In genomic region chr1:164210899-164211298, GRCm38 (mm10) we compare ENCODE assay signal across 20 mouse cellular contexts. TPM values are rescaled to one million over a fixed set of nuclear protein-coding genes. Genes with fewer than 3 reads are reported as not detected.
DNase-seq lines count a peak whose midpoint lies in the region; TF ChIP-seq lines count a peak whose summit lies in the region.
"Had no signal": no experiment of that assay in that cellular context is flagged by ENCODE, and none has a peak within 500 bp of the region (broad histone marks: within the 10 kb centered on the region; RNA-seq: fewer than 3 reads in every experiment).

No protein-coding gene starts in this region.

- no peak overlapping the region for H3K9ac ChIP-seq in liver, adult 2 months (ENCODE audit: low read depth, low read length)
- H3K9ac ChIP-seq: embryonic facial prominence, embryonic 12.5 days; forebrain, embryonic 15.5 days; heart, embryonic 15.5 days; hindbrain, embryonic 13.5 days had no signal

- 70% methylated on average over 4 of the region's 4 CpGs for WGBS in kidney, adult 2 months
- 29% methylated on average over 4 of the region's 4 CpGs for WGBS in liver, adult 2 months
- WGBS in small intestine, adult 2 months = 32% methylated on average over 4 of the region's 4 CpGs

- no peaks in the 10 kb centered on the region for H3K36me3 ChIP-seq in kidney, adult 2 months (ENCODE audit: control insufficient read depth, insufficient read depth, low read length)
- peaks cover 68% of the 10 kb centered on the region for H3K36me3 ChIP-seq in liver, adult 2 months (ENCODE audit: control insufficient read depth, insufficient read depth, low read length)
- H3K36me3 ChIP-seq in small intestine, adult 2 months (ENCODE audit: control insufficient read depth, insufficient read depth, low read length) = no peaks in the 10 kb centered on the region
- H3K36me3 ChIP-seq: embryonic facial prominence, embryonic 12.5 days; forebrain, embryonic 15.5 days; G1E; heart, embryonic 15.5 days; hindbrain, embryonic 13.5 days had no signal

- no peaks in the 10 kb centered on the region for H3K4me1 ChIP-seq in kidney, adult 2 months (ENCODE audit: control insufficient read depth, insufficient read depth, low read length)
- H3K4me1 ChIP-seq in liver, adult 2 months (ENCODE audit: control insufficient read depth, insufficient read depth, low read length) = peaks cover 10% of the 10 kb centered on the region
- H3K4me1 ChIP-seq in small intestine, adult 2 months (ENCODE audit: control insufficient read depth, insufficient read depth, insufficient read length, low read length) = peaks cover 17% of the 10 kb centered on the region; the same call in 1 of the 2 replicates
- H3K4me1 ChIP-seq: embryonic facial prominence, embryonic 12.5 days; forebrain, embryonic 15.5 days; heart, embryonic 15.5 days had no signal

- H3K79me2 ChIP-seq in liver, adult 2 months (ENCODE audit: control insufficient read depth, insufficient read depth, low read length) = no peaks in the 10 kb centered on the region; the same call in 1 of the 2 replicates

- no peak for TF ChIP-seq CTCF in kidney, adult 2 months (conservative IDR thresholded peaks at IDR 0.05; ENCODE audit: insufficient read depth, insufficient read length, low read depth, low read length)
- TF ChIP-seq CTCF in liver, adult 2 months (IDR thresholded peaks at IDR 0.05; ENCODE audit: low read depth, low read length) = no peak
- no peak for TF ChIP-seq CTCF in small intestine, adult 2 months (IDR thresholded peaks at IDR 0.05; ENCODE audit: extremely low read depth, insufficient read length, insufficient replicate concordance, low read depth, low read length)

- peak; percentile 36 for DNase-seq in kidney, adult 2 months
- no peak for DNase-seq in kidney, adult 18-20 months
- DNase-seq in liver, adult 2 months (ENCODE audit: extremely low read depth, low read depth, low spot score) = peak; percentile 72
- no peak for DNase-seq in liver
- DNase-seq in adrenal gland, adult 8-10 months = no peak
- no peak for DNase-seq in right cerebral cortex, adult 18-20 months
- DNase-seq: adrenal gland, postnatal 14 days; B cell, adult 2 months; cerebellum, adult 11-12 months; cerebellum, adult 9-10 months; cerebellum, postnatal 25 days; gastrocnemius, postnatal 10 days; heart, adult 2 months; heart, postnatal 14 days had no signal

- TF ChIP-seq POLR2A in kidney, adult 2 months (IDR thresholded peaks at IDR 0.05; ENCODE audit: low read depth, low read length) = no peak
- no peak for TF ChIP-seq POLR2A in liver, adult 2 months (IDR thresholded peaks at IDR 0.05; ENCODE audit: extremely low read depth, insufficient read depth, low read length)
- no peak for TF ChIP-seq POLR2A in small intestine, adult 2 months (IDR thresholded peaks at IDR 0.05; ENCODE audit: low read depth, low read length)

- H3K27me3 ChIP-seq in kidney, adult 2 months (replicated peaks; ENCODE audit: control insufficient read depth, insufficient read depth, low read length) = no peaks in the 10 kb centered on the region
- no peaks in the 10 kb centered on the region for H3K27me3 ChIP-seq in liver, adult 2 months (ENCODE audit: control insufficient read depth, insufficient read depth, low read length)
- no peaks in the 10 kb centered on the region for H3K27me3 ChIP-seq in small intestine, adult 2 months (ENCODE audit: control insufficient read depth, insufficient read depth, low read length)
- H3K27me3 ChIP-seq: embryonic facial prominence, embryonic 12.5 days; forebrain, embryonic 15.5 days; heart, embryonic 15.5 days; hindbrain, embryonic 13.5 days had no signal

- H3K4me3 ChIP-seq in kidney, adult 2 months (ENCODE audit: insufficient read depth, low read depth, low read length) = no peak overlapping the region
- H3K4me3 ChIP-seq in liver, adult 2 months (ENCODE audit: insufficient read depth, low read depth, low read length) = no peak overlapping the region
- no peak overlapping the region for H3K4me3 ChIP-seq in small intestine, adult 2 months (ENCODE audit: low read depth, low read length)
- H3K4me3 ChIP-seq: embryonic facial prominence, embryonic 12.5 days; forebrain, embryonic 15.5 days; heart, adult 2 months; heart, embryonic 15.5 days; hindbrain, embryonic 13.5 days had no signal

- H3K27ac ChIP-seq in kidney, adult 2 months (ENCODE audit: insufficient read depth, low read depth, low read length) = no peak overlapping the region
- peak overlapping the region; percentile 78 for H3K27ac ChIP-seq in liver, adult 2 months (replicated peaks; ENCODE audit: insufficient read depth, low read depth, low read length)
- peak overlapping the region; percentile 37; the same call in 1 of the 2 replicates for H3K27ac ChIP-seq in small intestine, adult 2 months (ENCODE audit: insufficient read depth, low read depth, low read length)
- H3K27ac ChIP-seq: embryonic facial prominence, embryonic 12.5 days; forebrain, embryonic 15.5 days; heart, adult 2 months; heart, embryonic 15.5 days; hindbrain, embryonic 13.5 days had no signal

RNA-seq across cellular contexts. Expression of gene Slc19a2, which starts 37.9 kb away (rescaled TPM):
- 11.2 and 12.8 TPM in 2 replicates for polyA plus RNA-seq in kidney, adult 2 months (2012; rRNA removed)
- 96.1 and 121 TPM in 2 replicates for total RNA-seq in liver, adult 2 months (2014; rRNA removed)
- 84.5 and 86.9 TPM in 2 replicates for polyA plus RNA-seq in liver, adult 2 months (2012; rRNA removed)
- 7.2 and 7.4 TPM in 2 replicates for polyA plus RNA-seq in small intestine, adult 2 months (2012; rRNA removed)
- 10 to 100 TPM; 26.5 to 34.7 (median 32.3) TPM for total RNA-seq in adrenal gland, adult 8-10 months (2022)

RNA-seq across cellular contexts. Expression of gene F5, which starts 59.3 kb away (rescaled TPM):
- polyA plus RNA-seq in kidney, adult 2 months (2012; rRNA removed) = 3.8 and 3.9 TPM in 2 replicates
- 157 and 197 TPM in 2 replicates for total RNA-seq in liver, adult 2 months (2014; rRNA removed)
- 77.7 and 79.8 TPM in 2 replicates for polyA plus RNA-seq in liver, adult 2 months (2012; rRNA removed)
- polyA plus RNA-seq in small intestine, adult 2 months (2012; rRNA removed) = 0.23 and 1.2 TPM in 2 replicates
- total RNA-seq in adrenal gland, adult 8-10 months (2022) = 1 to 10 TPM; 1.5 to 4.3 (median 3.3) TPM

Comparison
In these comparisons a context has a peak if more than half of its experiments do, and no peak if none do; other contexts are left out.
1. DNase-seq: peak in kidney, adult 2 months (single experiment) and liver, adult 2 months (single experiment); none in kidney, adult 18-20 months (single experiment), liver (single experiment), adrenal gland, adult 8-10 months (single experiment) and right cerebral cortex, adult 18-20 months (single experiment).
2. RNA of gene F5, which starts 59.3 kb away (polyA plus RNA-seq): 77.7 to 79.8 TPM in liver, adult 2 months; 3.8 to 3.9 TPM in kidney, adult 2 months and 0.23 to 1.2 TPM in small intestine, adult 2 months; every median in the first group is over 10 times any median in the second.